Mouse (Mus musculus) lung, postnatal 4 days (tissue): ENCODE measurements around the gene Slc35e4.
"Not testable (repeated sequence)": the region's sequence is repeated elsewhere in the genome, so short reads cannot be mapped to it uniquely, and the experiment has no call there.

Experiments
- DNase-seq, 2 experiments: peaks; one replicate each; pipeline ENCODE4 v3.0.0; 2021

The Slc35e4 gene

GRCm38 (mm10) chr11:3914109-3914840 is at the start of gene Slc35e4:
Gene Slc35e4, minus strand, starts transcription at chr11:3914664.
- DNase-seq, result peak; percentile 79 to 87

DNA sequence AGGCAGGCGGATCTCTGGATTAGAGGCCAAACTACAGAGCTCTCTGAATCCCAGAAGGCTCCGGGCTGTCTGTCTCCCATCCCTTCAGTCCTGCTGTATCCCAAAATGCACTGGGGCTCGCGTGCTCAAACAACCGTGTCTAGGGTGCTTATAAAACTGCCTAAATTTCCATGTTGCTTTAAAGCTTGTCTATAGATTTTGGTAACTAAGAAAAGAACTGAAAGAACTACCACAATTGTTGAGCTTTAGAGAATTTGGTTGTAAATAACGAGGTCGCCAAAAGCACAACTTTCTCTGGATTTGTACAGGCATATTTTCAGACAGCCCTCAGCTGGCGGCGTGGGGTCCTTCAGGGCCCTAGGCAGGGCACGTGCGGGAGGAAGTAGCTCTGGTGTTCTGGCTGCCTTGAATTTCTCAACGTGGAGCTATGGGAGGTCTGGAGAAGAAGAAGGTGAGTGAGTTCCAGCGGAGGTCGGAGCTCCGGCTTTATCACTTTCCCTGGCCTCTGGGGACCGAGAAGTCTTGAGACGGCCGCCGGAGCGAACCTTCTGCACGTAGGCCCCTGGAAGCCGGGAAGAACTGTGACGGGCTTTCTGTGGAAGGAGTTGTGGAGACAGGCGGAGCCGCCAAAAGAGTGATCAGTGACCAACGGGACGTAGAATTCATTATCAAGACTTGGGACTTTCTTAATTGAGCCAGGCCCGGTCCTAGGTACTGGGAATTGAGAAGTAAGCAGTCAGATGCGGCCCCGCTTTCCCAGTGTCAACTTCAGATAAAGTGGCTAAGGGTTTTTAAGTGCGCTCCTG is 49.3 kb upstream of the Slc35e4 start, which contains the start of gene Pes1:
Gene Pes1, plus strand, starts transcription at position 366 of the 806 bp plus-strand sequence.
- DNase-seq, result peak; percentile 83 to 84

GRCm38 (mm10) chr11:3963155-3963554 is 48.7 kb upstream of the Slc35e4 start:
- no peak for DNase-seq

DNA sequence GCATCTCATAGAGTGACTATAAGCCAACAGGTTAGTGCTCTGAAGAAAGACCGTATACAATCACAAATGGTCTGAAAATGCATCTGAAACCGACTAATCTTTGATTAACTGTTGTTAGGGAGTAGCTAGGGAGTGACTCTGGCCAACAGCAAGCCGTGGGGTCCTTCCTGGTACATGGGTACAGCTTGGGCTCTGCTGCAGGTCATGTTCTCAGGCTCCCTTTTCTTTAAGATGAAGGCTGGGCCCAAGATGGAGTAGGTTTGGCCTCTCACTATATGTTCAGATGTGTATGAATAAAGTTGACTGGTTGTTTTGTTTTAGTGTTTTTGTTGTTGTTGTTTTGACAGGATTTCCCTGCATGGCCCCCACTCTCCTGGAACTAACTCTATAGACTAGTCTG is 47.3 kb upstream of the Slc35e4 start:
- DNase-seq, result no peak

DNA sequence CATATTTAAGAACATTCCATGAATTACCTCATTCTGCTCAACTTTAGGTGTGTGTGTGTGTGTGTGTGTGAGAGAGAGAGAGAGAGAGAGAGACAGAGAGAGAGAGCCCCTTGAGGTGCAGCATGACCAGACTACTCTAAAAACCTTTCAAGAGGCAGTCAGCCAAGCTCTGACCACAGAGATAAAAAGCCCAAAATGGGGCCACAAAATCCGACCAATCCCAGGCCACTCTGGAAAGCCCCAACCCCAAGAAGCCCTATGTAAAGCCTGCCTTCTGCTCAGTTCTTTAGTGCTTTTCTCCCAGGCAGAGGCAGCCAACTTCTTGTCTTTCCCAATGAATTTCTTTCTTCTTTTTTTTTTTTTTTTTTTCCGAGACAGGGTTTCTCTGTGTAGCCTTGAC is 46.4 kb upstream of the Slc35e4 start:
- DNase-seq, result no peak

- not testable (repeated sequence) for DNase-seq
These were observed 40.9 kb upstream of the Slc35e4 start for GRCm38 (mm10) chr11:3955371-3955770.

DNA sequence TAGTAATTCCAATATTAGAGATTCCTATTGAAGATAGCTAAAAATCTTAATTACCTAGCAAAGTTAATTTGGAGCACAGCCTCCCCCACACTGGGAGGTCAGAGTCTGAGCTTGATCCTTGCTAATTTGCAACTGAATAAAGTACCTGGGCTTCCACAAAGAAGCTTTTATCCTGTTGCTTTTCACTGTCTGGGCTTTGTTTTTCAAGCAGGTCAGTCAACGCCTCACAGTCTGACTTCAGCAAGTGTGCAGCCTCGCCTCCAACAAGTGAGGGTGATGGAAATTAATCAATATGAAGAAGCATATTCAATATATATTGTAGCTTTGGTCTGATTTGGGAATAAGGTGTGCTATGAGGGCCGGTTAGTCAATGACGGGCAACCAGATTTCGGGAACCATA is 40.4 kb upstream of the Slc35e4 start:
- DNase-seq, result not testable (repeated sequence)

DNA sequence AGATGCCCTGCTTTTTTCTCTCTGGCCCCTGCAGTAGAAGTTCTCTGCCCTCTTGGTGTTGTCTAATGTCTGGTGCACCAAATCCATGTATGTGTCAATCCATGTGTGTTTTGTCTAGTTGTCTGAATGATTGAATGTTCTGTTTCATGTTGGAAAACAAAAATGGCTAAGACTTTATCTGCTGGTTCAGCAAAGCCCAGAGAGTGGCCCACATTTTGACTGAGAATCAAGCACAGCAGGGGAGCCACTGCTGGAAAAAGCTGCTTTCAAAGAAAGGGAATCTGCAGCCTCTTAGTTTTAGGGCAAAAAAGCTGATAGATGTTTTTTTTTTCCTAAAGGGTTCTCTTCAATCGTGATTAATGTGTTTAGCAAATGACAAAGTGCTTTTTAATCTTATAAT is 31.9 kb upstream of the Slc35e4 start:
- DNase-seq, result no peak

GRCm38 (mm10) chr11:3941371-3941770 is 26.9 kb upstream of the Slc35e4 start:
- DNase-seq, result peak in 1 of 2 experiments; percentile 5

DNA sequence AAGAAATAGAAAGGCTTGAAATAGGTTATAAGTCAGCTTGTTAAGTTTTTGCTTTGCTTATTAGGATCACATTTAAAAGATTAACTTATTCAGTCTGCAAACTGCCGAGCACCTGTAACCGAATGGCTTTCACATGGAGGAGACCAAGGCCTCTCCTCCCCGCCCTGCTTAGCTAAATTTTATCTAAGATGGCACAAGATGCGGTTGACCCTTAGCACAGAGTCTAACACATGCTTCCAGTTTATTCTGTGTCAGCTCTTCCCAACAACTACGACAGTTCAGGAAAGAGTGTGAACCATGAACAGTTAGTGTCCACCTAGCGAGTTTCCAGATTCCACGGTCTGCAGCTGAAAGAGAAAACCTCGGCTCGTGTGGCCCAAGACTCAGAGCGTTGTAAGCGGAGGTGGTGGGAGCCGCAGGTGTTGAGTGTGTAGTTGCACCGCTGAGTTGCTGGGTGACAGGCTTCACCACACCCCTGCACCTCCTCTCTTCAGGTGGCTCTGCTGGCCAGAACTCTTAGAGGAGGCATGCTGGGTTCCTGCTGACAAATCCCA is 22.9 kb upstream of the Slc35e4 start:
- peak in 1 of 2 experiments; percentile 11 for DNase-seq

GRCm38 (mm10) chr11:3936318-3936717 is 21.9 kb upstream of the Slc35e4 start:
- DNase-seq, result no peak

DNA sequence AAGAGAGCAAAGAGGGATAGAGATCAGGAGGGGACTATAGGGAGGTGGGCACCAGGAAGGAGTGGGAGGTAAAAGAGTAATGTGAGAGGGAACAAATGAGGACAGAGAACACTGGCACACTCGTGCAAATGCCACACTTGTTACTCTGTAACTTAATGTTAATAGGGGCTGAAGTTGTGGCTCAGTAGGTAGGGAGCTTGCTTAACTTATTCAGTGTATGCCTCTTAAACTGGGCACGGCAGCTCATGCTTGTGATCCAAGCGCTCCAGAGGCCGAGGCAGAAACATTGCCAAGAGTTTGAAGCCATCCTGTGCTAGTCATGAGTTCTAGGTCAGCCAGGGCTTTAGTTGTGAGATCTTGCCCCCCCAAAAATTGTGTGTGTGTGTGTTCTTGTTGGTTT is 20.7 kb upstream of the Slc35e4 start:
- DNase-seq, result no peak

GRCm38 (mm10) chr11:3933756-3934285 is 19.4 kb upstream of the Slc35e4 start:
- peak in 1 of 2 experiments; percentile 11 for DNase-seq

- peak; percentile 90 to 93 for DNase-seq
These were observed 17.2 kb upstream of the Slc35e4 start, which contains the start of gene Tcn2 for GRCm38 (mm10) chr11:3931511-3932211. Gene Tcn2, minus strand, starts transcription at chr11:3932159.

- DNase-seq, result no peak
These were observed 16.5 kb upstream of the Slc35e4 start for GRCm38 (mm10) chr11:3930931-3931330.

DNA sequence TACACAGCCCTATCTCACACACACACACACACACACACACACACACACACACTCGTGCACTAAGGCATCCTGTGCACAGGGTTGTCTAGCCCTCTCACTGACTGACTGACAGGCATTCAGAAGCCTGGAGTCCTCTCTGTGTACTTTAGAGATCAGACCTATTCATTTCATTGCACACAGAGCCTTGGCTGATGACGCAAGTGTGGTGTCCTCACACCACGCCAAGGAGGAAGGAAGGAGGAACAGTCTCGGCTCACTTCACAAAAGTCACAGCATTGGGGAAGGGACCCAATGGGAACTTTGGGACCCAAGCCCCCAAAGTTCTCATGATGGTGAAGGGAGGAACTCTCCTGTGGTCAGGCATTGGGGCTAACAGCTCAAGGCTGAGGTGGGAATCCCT is 15.6 kb upstream of the Slc35e4 start:
- peak in 1 of 2 experiments; percentile 60 for DNase-seq

- no peak for DNase-seq
These were observed 11.5 kb upstream of the Slc35e4 start for GRCm38 (mm10) chr11:3925916-3926315.

- DNase-seq, result no peak
These were observed 8.3 kb upstream of the Slc35e4 start for GRCm38 (mm10) chr11:3922731-3923130.

GRCm38 (mm10) chr11:3922115-3922514 is 7.7 kb upstream of the Slc35e4 start:
- no peak for DNase-seq

GRCm38 (mm10) chr11:3921281-3921850 is 6.9 kb upstream of the Slc35e4 start:
- DNase-seq, result peak in 1 of 2 experiments; percentile 55

GRCm38 (mm10) chr11:3920476-3920875 is 6.0 kb upstream of the Slc35e4 start:
- no peak for DNase-seq

GRCm38 (mm10) chr11:3918738-3919137 is 4.3 kb upstream of the Slc35e4 start:
- no peak for DNase-seq
